Mouse (Mus musculus): ENCODE measurements around the gene Dpy30. TPM values are rescaled to one million over a fixed set of nuclear protein-coding genes. Genes with fewer than 3 reads are reported as not detected.

The Dpy30 gene
- 168 and 176 TPM in 2 replicates for polyA plus RNA-seq (2015; fragmentation: Nextera tagmentation; extraction: Ambion mirVana)

GRCm38 (mm10) chr17:74323844-74324243 lies at the start of gene Dpy30:
Gene Dpy30, minus strand, starts transcription at chr17:74323944.

GRCm38 (mm10) chr17:74338937-74339804 lies 15.4 kb upstream of the Dpy30 start, which contains the start of gene Spast:
Gene Spast, plus strand, starts transcription at chr17:74338987.

GRCm38 (mm10) chr17:74295026-74295970 lies 28.4 kb downstream of the Dpy30 start, which contains the start of gene Memo1:
Gene Memo1, minus strand, starts transcription at chr17:74295521.

Other genes with a start within 250 kb of the Dpy30 start
- 66.5 and 71.3 TPM in 2 replicates for gene Memo1, start 28.4 kb downstream of the Dpy30 start, polyA plus RNA-seq (2015; fragmentation: Nextera tagmentation; extraction: Ambion mirVana)
- gene Spast, start 15.0 kb upstream of the Dpy30 start, polyA plus RNA-seq (2015; fragmentation: Nextera tagmentation; extraction: Ambion mirVana) = 15.2 and 17.1 TPM in 2 replicates
- 13.3 and 17.2 TPM in 2 replicates for gene Slc30a6, start 71.7 kb upstream of the Dpy30 start, polyA plus RNA-seq (2015; fragmentation: Nextera tagmentation; extraction: Ambion mirVana)
- gene Nlrc4, start 135.2 kb upstream of the Dpy30 start, polyA plus RNA-seq (2015; fragmentation: Nextera tagmentation; extraction: Ambion mirVana) = 0.26 and 0.32 TPM in 2 replicates
- 50.4 and 55.3 TPM in 2 replicates for gene Yipf4, start 165.5 kb upstream of the Dpy30 start, polyA plus RNA-seq (2015; fragmentation: Nextera tagmentation; extraction: Ambion mirVana)
- gene Birc6, start 204.4 kb upstream of the Dpy30 start, polyA plus RNA-seq (2015; fragmentation: Nextera tagmentation; extraction: Ambion mirVana) = 48.4 and 50.8 TPM in 2 replicates

Measured in skeletal muscle tissue, postnatal 0 days (tissue).